Mouse (Mus musculus) ES-Bruce4 (cell line): Measurements from ENCODE around the gene Lpgat1.

Experiments
- CTCF ChIP-seq: IDR thresholded peaks from one replicate; pipeline ENCODE4 v1.8.1; 2011; ENCODE audit warnings: low read depth, low read length
- EP300 ChIP-seq: IDR thresholded peaks from 2 replicates; pipeline ENCODE4 v1.6.1; 2011; ENCODE audit warnings: low read depth, low read length; ENCODE audit not compliant: insufficient read depth
- POLR2A ChIP-seq: IDR thresholded peaks from one replicate; pipeline ENCODE4 v1.8.1; 2011; ENCODE audit warnings: low read length; ENCODE audit not compliant: insufficient read depth

DNA sequence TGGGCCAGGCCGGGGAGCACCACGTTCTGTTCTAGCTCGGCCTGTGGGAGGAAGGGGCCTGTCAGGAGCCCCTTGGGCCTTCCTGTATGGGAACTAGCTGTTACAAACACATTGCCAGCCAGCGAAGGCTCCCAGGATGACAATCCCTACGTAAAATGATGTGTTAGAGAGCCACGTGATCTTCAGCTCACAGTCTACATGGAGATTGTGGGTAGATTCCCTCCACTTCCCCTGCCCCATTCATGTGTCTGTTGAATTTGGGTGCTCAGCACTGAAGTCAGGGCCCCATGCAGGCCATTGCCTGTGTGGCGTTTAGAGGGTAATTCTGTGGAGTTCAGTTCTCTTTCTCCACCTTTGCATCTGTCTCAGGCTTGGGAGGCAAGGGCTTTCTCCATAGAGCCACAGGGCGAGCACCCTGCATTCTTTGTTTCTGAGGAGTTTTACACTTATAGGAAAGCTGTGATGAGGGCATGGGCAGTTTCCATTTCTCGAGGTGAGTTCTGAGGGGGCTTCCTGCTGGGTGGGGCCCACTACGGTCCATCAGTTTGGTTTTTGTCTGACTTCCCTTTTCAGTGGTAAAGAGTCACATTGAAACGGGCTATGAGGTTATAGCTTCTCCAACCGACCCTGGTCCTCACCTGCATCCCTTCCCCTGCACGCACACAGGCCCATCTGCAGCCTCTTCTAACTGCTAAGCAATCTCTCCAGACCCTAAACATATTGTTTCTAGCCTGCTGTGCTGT, 95.5 kb downstream of the Lpgat1 start:
- no peak for TF ChIP-seq CTCF
- no peak for TF ChIP-seq EP300
- no peak for TF ChIP-seq POLR2A
